Mouse (Mus musculus): ENCODE data around the gene Gna15.

- no peak for TF ChIP-seq EP300 (IDR thresholded peaks at IDR 0.05; ENCODE audit: insufficient read depth, low read depth, low read length)
- no peak for TF ChIP-seq CTCF (IDR thresholded peaks at IDR 0.05; ENCODE audit: low read depth, low read length)
These were observed 37.5 kb downstream of the Gna15 start for GRCm38 (mm10) chr10:81486496-81486895.

All from ES-Bruce4 (cell line).